Mouse (Mus musculus): ENCODE measurements around the gene Peak1.
A peak's percentile ranks its signal among the peaks of the same experiment; 100 is the strongest.

Peak1 gene

DNA sequence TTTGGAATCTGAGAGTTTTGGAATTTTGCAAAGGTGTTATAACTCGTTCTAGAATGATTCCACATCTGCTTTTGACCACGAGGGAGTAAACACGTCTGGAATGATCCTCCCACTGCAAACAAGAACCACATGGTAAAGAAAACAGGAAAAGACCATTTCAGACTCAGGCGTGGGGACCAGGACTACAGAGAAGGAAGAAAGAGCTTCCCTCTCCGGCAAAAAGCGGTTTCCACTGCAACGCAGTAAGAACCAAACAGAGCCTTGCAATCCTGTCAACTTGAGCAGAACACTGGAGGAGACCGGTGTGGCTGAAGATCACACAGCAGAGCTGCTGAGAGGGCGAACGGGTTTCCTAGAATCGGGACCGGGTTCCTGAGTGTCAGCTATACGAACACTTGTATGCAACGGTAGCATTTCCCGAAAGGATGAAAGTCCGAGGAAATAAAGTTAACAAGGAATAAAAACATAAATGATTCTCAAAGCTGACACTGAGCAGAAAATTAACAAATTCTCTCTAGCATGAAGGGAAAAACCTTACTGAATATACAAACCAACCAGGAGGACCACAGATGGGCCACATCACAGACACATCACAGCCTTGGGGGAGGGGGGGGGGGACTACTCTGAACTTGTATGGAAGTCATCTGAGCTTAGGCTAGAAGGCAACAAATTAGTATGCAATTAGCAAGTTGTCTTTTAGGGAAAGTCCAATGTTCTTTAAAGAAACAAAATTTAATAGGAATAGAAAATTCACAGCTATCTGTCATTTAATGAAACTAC lies 93.1 kb downstream of the Peak1 start:
- ATAC-seq (ENCODE audit: insufficient number of reproducible peaks, low FRiP score, low TSS enrichment): no peak

DNA sequence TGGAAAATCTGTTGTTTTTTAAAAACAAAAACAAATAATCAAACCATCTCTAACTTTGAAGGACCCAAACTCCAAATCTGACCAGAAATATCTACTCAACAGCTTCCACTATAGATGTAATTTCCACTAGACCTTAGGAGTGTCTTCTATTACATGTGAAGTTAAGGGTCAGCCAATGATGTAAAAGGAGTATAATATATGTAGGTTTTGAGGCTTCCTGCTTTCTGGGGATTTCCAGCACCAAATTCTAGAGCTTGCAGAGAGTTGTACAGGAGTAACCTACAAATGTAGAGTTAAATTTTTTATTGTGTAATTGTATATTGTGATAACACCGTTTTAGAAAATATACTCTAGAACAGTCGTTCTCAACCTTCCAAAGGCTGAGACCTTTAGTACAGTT lies 96.6 kb downstream of the Peak1 start:
- no peak for ATAC-seq (ENCODE audit: insufficient number of reproducible peaks, low FRiP score, low TSS enrichment)

DNA sequence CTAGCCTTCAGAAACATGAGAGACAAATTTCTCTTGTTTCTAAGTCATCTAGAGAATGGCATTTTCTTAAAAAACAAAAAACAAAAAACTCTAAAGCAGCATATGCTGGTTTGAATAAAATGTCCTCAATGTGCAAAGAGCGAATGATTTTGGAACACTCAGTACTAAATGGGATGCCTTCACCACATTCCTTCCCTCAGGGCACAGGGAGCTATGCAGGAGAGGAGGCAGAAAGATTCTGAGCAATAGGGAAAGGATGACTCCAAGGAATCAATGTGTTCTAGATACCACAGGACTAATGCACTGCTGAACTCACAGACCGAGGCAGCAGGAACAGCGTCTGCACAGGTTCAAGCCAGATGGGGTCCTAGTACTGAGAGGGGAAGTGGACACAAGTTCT lies 103.5 kb downstream of the Peak1 start:
- no peak for ATAC-seq (ENCODE audit: insufficient number of reproducible peaks, low FRiP score, low TSS enrichment)

DNA sequence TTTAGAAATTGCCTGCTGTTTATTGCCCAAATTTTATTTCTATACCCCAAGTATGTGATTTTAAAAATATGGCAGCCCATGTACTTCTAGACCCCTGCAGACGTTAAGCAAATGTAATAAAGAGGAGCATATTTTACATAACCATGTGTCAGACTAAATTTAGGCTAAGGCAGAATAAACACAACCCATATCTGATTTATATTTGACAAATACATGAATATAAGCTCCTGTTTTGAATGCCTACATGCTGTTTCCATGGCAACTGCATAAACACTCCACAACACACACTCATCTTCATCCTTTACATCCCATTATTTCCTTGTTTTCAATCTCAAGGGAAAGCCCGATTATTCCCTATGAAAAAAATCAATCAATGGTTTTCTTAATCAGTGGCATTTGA lies 108.8 kb downstream of the Peak1 start:
- ATAC-seq (ENCODE audit: insufficient number of reproducible peaks, low FRiP score, low TSS enrichment): no peak

DNA sequence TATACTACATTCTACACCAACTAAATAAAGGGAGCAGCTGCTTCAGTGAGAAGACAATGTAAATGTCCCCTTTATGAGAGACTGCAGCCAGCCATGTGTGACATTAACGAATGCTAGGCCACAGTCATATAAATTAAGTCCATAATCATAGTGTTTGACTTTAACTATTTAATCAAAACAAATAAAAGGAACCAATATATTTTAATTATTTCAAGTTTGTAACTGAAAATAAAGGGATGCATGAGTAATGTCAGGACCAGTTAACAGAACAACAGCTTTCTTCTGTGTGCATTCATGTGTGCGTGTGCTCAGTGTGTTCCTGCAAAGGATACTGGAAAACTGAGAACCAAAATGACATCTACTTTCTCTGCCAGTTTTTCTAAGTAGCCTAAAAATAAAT lies 113.3 kb downstream of the Peak1 start:
- no peak for ATAC-seq (ENCODE audit: insufficient number of reproducible peaks, low FRiP score, low TSS enrichment)

DNA sequence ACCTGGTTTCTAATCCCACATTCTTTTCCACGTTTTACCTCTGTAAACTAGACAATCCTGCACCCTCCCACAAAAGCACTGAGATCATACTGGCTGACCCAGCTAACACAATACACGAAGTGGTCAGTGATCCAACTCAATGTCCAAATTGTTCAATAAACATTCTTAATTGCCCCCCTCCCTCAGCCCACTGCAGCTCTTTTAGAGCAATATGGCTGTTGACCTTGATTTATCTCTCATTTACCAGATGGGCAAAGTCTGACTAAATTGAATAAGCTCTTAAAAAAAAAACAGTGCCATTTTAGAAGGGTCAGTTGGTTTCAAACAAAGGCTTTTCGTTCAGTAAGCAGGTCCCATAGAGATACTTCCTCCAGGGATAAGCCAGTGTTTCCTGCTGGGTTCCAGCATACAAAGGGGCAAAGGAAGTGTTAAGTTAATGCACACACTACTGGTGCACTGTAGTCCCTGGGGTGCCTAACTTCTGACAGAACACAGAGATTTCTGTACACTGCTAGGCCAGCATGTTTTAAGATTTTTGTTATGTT lies 114.9 kb downstream of the Peak1 start:
- no peak for ATAC-seq (ENCODE audit: insufficient number of reproducible peaks, low FRiP score, low TSS enrichment)

DNA sequence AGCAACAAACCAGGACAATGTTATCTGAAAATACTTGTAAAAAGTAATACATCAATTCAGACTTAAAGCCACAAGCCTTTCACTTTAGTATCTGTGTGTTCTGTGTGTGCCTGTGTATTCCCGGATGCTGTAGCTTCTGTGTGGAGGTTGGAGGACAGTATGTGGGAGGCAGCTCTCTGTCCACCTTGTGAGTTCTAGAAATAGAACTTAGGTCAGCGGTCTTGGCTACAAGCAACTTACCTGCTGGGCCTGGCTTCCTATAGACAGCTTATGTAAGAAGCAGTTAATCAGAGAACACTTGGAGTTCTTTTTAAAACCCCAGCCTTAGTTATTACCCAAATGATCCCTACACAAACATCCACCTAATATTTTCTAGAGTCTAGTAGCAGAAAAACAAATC lies 127.8 kb downstream of the Peak1 start:
- peak; percentile 99 for ATAC-seq (ENCODE audit: insufficient number of reproducible peaks, low FRiP score, low TSS enrichment)

DNA sequence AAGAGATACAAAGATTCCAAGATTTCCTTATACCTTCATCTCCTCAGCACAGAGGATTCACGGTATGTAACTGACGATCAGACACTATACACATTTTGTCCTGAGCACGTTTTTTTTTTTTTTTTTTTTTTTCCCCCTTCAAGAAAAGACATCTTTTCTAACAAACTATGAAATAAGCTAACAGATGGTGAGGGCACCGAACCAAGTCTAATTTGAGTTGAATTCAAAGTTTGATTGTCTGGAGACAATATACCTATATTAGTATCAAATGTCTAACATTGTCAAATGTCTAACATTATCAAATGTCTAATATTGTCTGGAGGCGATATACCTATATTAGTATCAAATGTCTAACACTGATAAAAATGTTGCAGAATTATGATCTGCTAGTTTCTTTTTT lies 135.4 kb downstream of the Peak1 start:
- no peak for ATAC-seq (ENCODE audit: insufficient number of reproducible peaks, low FRiP score, low TSS enrichment)

DNA sequence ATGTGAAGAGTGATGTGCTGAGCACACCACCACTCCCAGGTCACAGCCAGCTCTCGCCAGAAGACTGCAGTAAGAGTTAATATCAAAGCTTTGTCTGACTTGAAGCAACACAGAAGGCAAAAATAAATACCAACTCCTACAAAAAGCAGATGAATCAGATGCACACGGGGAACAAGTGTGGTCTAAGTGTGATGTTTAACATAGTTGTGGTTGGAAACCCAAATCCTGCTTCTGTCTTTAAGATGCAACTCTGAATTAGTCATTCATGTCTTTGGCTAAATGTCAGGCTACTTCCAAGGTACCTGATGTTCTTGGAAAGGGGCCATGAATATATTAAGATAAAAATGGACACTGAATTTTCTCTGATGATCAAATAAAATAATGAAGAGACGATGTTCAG lies 144.3 kb downstream of the Peak1 start:
- ATAC-seq (ENCODE audit: insufficient number of reproducible peaks, low FRiP score, low TSS enrichment): no peak

DNA sequence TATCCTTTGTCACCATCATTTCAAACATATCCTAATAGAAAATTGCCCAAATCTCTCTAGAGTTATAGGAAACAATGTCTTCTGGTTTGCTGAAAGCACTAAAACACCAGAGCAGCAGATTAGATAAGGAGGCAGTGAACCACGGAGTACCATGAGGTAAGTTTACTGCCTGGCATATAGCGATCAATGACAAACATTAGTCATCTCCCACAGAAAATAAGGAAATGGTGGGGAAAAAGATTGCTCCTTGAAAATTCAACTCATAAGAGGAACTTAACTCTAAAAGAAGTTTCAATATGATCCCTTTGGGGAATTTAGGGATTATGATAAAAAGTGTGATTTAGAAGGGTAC lies 145.6 kb downstream of the Peak1 start:
- ATAC-seq (ENCODE audit: insufficient number of reproducible peaks, low FRiP score, low TSS enrichment): no peak

DNA sequence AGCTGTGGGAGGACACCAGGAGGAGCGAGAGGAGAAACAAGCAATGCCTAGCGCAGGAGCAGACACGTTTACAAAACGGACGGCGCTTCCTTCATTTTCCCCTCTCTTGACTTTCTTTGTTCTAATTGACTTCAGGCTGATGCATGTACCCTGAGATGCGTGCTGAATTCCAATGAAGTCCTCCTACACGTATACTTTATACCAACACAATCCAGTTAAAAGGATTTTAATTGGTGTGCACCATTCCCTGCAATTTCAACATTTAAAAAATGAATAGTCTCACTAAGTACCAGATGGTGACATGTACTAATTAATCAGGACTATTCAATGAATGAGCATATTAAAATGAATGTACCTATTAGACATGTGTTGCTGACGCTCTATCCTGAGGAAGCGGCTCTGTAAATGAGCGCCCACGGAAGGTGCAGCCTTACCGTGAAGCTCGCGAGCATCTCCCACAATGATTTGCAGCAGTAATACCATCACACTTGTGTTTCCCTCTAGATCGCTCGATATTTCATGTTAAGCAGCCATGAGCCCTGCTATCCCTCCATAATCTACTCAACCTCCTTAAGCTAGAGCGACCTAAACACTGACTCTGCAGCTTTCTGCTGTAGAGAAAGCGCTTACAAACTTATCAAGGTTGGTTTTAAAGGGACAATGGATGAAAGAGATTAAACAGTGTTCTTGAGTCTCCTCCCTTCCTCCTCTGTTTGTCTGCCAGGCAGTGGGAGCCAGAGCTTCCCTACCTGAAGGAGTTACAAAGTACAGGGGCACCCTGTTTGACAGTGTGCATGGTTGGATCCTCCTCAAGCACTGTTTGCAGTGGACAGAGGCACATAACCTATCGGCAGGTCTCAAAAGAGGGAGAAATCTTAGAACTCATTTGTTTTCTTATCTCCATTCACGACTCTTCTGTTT lies 146.3 kb downstream of the Peak1 start:
- no peak for ATAC-seq (ENCODE audit: insufficient number of reproducible peaks, low FRiP score, low TSS enrichment)

DNA sequence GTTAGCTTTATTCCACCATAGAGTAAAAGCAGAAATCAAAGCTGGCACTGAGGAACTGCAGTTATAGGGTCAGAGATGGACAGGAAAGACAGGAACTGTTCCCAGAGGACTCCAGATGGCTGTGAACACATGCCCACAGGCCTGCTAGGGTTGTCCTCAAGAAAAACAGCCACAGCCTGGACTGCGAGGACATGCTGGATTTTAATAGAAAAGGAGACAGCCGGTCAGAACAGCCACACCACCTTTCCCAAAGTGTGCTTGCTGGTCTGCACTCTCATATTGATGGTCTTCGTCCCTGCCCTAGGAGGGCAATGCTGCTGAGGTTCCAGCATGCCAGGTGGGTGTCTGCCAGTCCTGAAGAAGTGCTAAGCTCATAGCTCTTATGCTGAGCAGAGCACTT lies 148.8 kb downstream of the Peak1 start:
- ATAC-seq (ENCODE audit: insufficient number of reproducible peaks, low FRiP score, low TSS enrichment): peak; percentile 82; the same call in 1 of the 2 replicates

DNA sequence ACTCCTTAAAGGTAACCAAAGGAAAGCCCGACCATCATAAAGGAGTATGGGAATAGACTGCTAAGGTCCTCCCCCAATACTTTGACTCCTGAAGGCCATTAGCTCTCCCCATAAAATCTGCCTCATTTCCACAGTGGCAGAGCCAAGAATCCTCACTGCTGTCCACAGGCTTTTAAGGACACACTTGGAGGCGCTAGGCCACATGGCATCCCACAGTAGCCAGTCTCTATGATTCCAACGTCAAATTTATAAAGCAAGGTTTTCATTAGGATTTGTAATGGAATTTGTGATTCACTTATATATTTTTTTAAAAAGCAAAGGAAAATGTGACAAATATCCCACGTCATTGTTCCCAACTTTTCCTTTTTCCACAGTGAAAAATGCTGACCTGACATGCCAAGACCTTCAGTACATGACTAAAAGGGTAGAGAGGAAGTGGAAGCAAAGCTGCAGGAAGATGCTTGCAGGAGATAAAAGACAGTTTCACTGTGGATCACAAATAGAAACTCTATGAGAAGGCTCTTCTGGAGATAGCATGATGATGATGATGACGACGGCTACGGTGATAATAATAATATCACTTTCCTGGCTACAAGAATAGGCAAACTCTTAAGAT lies 151.6 kb downstream of the Peak1 start:
- no peak for ATAC-seq (ENCODE audit: insufficient number of reproducible peaks, low FRiP score, low TSS enrichment)

DNA sequence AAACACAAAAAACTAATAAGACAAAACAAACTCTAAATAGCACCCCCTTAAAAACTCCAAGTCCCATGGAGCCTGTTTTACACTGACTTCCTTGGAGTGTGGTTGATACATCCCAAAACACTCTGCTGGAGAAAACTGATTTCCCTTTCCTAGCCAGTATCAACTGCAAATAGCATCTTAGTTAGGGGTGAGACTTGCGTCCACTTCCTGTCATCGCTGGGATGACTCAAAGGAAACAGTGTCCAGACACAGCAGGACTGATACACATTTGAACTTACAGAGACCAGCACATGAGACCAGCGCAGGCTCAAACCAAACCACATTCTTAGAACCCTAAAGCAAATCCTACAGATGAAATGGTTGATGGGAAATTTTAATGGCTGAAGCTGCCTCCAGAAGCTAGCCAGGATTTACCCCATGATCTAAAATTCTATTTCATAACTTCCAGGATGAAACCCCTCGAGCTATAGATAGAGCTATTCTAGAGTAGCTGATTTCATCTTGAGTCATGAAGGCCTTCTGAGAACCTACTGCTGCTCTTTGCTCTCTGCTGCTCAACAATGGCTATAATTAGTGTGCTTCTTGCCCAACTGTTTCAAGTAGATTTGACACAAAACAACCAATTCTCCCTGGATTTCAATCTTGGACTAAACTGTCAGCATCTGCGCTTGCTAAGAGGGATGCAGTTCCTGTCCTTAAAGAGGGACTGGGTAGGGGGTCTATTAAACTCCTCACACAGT lies 152.2 kb downstream of the Peak1 start:
- ATAC-seq (ENCODE audit: insufficient number of reproducible peaks, low FRiP score, low TSS enrichment): no peak

DNA sequence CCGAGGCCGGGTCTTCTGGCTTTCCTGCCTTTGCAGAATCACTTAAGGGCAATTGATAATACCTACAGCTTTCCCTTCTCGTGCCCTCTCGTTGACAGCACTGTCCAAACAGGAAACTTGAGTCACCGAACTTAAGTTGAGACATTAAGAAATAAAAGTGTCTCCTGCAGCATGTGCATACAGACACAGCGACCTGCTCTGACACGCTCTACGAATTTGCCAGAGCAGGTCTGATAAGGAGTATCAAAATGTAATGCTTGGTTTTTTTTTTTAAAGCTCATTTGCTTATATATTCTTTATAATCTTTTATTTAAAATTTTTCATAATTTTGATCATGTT lies 152.9 kb downstream of the Peak1 start:
- ATAC-seq (ENCODE audit: insufficient number of reproducible peaks, low FRiP score, low TSS enrichment): no peak

DNA sequence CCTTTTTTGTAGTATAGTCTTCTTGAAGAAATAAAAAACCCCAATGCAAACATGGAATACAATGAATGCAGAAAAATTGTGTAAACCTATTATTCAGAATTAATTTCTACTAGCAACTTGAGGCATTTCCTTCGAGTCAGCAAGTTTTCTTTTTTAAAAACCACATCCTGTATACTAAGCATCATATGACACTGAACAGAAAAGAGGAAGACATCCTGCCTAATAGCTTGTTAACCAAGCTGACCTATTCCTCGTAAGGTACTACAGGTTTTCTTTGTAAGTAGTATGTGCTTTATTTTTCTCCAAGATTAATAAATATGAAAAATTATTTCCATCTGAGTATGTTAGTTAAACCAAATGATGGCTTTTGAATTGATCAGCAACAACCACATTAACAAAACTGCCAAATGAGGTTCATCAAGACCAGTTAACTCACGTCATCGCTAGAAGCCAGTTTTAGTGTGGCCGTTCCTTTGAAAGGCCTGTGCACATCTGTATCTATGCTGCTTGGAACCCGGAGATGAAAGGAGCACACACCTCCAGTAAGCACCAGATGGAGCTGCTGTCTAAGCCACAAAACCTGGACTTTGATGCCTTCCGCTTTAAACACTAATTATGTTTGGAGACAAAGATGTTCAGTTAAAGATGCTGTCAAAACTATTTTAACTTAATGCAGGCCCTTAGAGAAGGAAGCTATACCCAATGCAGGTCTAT lies 153.4 kb downstream of the Peak1 start:
- ATAC-seq (ENCODE audit: insufficient number of reproducible peaks, low FRiP score, low TSS enrichment): no peak

DNA sequence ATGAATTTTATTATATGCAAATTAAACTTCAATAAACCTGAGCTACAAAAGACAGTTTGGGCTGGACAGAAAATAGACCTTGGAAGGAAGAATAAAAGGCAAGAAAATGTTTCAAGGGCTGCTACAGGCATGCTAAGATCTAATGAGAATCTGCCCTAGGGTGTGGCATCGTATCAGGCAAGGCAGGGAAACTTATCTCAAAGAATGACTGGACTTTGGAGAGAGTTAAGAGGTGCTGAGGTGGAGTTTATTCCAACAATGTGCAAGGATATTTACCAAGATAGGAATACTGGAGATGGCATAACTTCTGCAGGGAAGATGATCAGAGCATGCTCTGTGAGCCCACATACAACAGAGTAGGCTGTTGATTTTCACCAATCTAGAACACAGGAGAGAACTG lies 154.8 kb downstream of the Peak1 start:
- no peak for ATAC-seq (ENCODE audit: insufficient number of reproducible peaks, low FRiP score, low TSS enrichment)

DNA sequence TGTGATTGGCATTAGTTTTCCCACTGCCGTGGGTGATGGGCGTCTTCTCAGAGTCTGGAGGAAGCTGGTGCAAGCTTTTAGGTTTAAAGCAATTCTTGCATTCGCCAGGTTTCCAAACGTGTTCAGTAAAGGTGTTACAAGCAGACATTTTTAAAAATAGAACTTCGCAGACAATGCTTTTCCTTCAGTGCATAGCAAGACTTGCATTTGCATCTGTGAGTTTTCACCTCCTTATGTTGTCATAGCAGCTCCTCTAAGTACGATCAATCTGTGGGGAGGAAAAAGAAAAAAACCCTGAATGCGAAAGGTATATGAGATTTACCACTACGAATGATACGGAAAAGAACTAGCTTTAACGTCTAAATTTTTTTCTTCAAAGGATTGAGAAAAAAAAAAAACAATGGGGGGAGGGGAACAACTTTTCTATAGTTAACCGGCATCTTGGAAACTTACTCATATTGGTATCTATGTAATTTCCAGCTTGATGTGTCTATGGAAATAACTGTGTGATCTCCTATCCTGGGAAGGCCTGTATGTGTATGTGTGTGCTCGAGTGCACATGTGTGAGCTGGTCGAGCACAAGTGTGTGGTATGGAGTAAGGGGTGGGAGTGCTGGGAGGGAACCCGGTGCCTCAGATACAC lies 157.3 kb downstream of the Peak1 start:
- no peak for ATAC-seq (ENCODE audit: insufficient number of reproducible peaks, low FRiP score, low TSS enrichment)

DNA sequence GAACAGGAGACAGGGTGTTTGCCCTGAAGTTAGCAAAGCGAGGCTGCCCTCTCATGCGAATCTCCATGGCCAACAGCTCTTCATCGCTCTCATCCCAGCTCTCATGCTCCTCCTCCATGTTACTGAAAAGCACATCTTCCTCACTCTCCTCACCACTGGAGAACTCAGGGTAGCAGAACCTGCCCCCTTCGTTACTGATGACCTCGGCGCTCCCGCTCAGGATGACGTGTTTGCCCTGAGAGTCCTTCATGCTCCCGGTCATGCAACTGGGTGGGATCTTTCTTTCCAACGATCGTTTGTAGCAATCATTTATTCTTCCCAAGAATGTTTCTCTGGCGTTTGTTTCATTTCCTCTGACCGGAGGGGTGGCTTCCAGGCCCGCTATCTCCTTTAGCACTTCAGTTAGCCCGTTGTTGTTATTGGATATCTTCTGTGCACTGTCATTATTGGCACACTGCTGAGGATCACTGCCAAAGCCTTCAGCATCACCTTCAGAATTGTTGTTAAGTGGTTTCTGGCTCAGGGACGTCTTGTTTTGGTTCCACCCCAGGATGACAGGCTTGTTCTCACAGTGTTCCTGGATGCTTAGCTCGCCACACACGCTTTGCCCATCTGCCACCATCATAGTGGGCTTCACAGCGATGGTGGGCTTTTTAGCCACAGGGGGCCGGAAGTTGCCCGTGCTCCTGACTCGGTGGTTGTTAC lies 157.9 kb downstream of the Peak1 start:
- ATAC-seq (ENCODE audit: insufficient number of reproducible peaks, low FRiP score, low TSS enrichment): 0 out of 2 replicates have a peak, but pooled peaks have one; percentile 15
